Mouse (Mus musculus) Patski (cell line): ENCODE data around the gene Tfam. TPM values are rescaled to one million over a fixed set of nuclear protein-coding genes. Genes with fewer than 3 reads are reported as not detected.

ENCODE experiments used
- ATAC-seq: fragments of 100-300 bp; one replicate; pipeline ENCODE4 v1.8.0; 2021
- CTCF ChIA-PET: fragments of 350-600 bp; sonication (Branson Sonifier 250); formaldehyde crosslinking; loops from one replicate; lab custom pipeline; 2022; ENCODE audit warnings: inconsistent platforms; lab: Charles Lee
- POLR2A ChIA-PET: fragments of 350-600 bp; sonication (Branson Sonifier 250); formaldehyde crosslinking; loops from one replicate; lab custom pipeline; 2022; ENCODE audit warnings: antibody characterized with exemption, inconsistent platforms; lab: Charles Lee
- DNase-seq: peaks from one replicate; pipeline ENCODE4 v3.0.0-alpha.2; 2011; ENCODE audit warnings: low read depth, low spot score
- H3K27me3 ChIP-seq: fragments of 371-371 bp; one replicate; pipeline ENCODE4 v1.5.1; 2021
- CTCF ChIP-seq: fragments of 100-300 bp; IDR thresholded peaks from one replicate; pipeline ENCODE4 v1.5.1; 2021
- in situ Hi-C: fragments of 300-500 bp; cut with MboI; formaldehyde crosslinking; loops from 3 replicates; pipeline ENCODE4 v1.11.1; 2018; ENCODE audit warnings: low pct_unique_long_range_greater_than_20kb, mixed read lengths
- polyA plus RNA-seq: library from polyadenylated mRNA; unstranded; gene quantifications from one replicate; pipeline ENCODE4 v1.2.3, GENCODE M21; 2021

The Tfam gene
- polyA plus RNA-seq, 1 experiment from 2014 or later: 75.9 TPM

DNA sequence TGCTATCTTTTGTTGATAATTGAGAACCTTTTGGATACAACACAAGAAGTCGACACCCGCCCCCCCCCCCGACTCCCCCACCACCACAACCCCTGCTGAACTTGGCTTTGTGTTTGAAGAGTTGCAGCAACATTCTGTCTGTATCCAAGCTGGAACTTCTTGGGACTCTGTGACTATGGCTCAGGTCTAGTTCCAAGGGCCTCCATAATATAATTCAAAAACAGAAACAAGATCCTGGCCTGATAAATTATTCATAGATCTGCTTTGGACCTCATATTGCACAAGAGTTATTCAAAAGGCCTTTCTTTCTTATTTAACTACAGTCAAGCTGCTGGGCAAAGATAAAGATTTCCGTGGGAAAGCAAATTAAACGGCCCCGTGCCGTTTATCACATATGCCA is 44.8 kb downstream of the Tfam start:
- no peaks in the 10 kb centered on the region for H3K27me3 ChIP-seq
- in situ Hi-C loops: no loop called here
- DNase-seq (no peak), ATAC-seq (no peak)
- POLR2A ChIA-PET: interaction anchor here (0.6 kb wide), 1 partner anchor 61 kb away, joined by 3 read pairs; no protein-coding TSS in a partner anchor
- CTCF ChIA-PET: interaction anchor here (0.8 kb wide), 1 partner anchor 26 kb away, joined by 3 read pairs; no protein-coding TSS in a partner anchor
- TF ChIP-seq CTCF: no peak

DNA sequence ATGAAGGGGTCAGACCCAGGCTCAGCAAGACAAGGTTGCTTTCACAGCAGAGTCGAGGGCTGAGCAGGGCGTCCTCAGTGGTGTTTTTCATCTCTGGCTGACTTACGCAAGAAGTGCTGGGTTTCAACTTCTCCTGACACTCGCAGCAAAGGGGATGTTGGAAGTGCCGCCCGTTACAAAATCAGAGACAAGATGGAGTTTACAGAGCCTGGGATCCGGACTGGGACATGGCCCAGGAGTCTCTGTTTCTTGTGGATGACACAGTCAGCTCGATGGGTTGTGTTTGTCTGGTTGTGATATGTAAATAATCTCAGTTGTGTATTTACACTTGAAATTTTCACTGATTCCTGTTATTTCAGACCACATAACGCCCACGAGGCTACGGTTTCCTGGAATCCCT is 45.2 kb downstream of the Tfam start:
- ChIA-PET POLR2A (interaction anchor here (0.6 kb wide), 1 partner anchor 61 kb away, joined by 3 read pairs; no protein-coding TSS in a partner anchor), CTCF (interaction anchor here (0.8 kb wide), 1 partner anchor 25 kb away, joined by 3 read pairs; no protein-coding TSS in a partner anchor)
- no peak for TF ChIP-seq CTCF
- DNase-seq (no peak), ATAC-seq (no peak)
- no peaks in the 10 kb centered on the region for H3K27me3 ChIP-seq
- in situ Hi-C loops: no loop called here

DNA sequence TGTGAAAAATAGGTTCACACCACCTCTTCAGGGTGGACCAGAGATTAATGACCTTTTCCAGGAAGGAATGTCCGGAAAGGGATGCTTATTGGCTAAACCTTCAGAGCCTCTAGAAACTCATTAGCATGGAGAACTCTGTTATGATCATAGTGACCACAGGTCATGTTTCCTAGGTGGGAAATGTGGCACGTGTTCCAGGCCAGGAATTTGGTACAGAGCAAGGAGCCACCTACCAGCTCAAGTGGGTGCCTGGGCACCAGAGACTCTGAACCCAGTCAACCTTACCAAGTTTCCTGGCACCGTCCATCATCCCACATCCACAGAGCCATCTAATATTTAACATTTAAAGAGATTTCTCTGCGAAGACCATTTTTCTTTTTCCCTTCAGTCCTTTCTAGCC is 49.4 kb downstream of the Tfam start:
- POLR2A ChIA-PET: interaction anchor here (0.6 kb wide), 1 partner anchor 344 kb away, joined by 3 read pairs; no protein-coding TSS in a partner anchor
- no peaks in the 10 kb centered on the region for H3K27me3 ChIP-seq
- in situ Hi-C loops: no loop called here
- CTCF ChIA-PET: no interaction called here
- TF ChIP-seq CTCF: no peak
- ATAC-seq (no peak), DNase-seq (no peak)

GRCm38 (mm10) chr10:71185059-71185458 is 53.0 kb downstream of the Tfam start:
- DNase-seq: no peak
- POLR2A ChIA-PET: interaction anchor here (1.0 kb wide), 1 partner anchor 22 kb away, joined by 3 read pairs; no protein-coding TSS in a partner anchor
- in situ Hi-C loops: no loop called here
- TF ChIP-seq CTCF: no peak
- CTCF ChIA-PET: no interaction called here
- H3K27me3 ChIP-seq: no peaks in the 10 kb centered on the region
- no peak for ATAC-seq

DNA sequence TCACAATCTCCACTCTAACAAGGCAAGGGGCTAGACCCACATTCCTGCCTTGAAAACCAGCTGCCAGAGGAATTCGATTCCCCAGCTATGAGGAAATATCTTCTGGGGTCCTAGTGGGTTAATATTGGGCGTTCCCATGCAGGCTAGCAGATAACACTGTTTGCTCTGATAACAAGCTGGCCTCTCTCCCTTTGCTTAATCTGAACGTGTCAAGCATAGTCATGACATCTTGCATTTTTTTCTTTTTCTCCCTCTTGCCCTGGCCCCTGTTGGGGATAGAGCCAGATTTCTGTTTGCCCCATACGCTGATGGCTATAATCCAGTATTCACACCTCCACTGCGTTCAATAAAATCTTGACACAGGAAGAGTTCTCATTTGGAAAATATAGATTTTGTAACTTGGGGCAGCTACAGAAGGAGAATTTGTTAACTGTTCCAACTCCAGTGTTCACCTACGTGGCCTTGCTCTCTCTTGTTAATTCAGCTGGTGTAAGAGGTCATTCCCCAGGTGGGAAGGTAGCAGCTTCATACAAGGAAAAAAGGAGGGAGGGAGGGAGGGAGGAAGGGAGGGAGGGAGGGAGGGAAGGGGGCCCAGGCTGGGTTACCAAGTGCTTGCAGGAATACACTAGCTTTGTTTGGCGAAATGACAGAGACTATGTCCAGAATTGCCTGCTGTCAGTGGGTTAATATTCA is 54.6 kb downstream of the Tfam start:
- ChIA-PET CTCF (no interaction called here), POLR2A (no interaction called here)
- ATAC-seq (no peak), DNase-seq (no peak)
- no peak for TF ChIP-seq CTCF
- in situ Hi-C loops: no loop called here
- H3K27me3 ChIP-seq: no peaks in the 10 kb centered on the region

DNA sequence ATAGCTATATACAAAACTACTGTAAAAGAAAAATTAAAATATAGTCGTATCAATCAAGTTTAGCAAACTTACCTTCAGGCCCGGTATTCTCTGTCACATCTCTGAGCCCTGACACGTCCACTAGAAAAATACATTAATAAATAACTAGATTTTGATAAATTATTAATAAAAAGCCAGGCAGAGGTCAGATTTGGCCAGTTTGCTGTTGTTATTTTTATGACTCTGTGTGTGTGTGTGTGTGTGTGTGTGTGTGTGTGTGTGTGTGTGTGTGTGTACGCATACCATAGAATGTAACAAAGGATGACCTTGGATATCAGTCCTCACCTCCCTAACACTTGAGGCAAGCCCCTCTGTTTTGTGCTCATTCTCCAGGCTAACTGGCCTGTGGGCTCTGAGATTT is 56.1 kb downstream of the Tfam start:
- DNase-seq: no peak
- H3K27me3 ChIP-seq: no peaks in the 10 kb centered on the region
- CTCF ChIA-PET: interaction anchor here (1.1 to 1.2 kb wide), 2 partner anchors 12 to 15 kb away, joined by 3 read pairs; no protein-coding TSS in a partner anchor
- in situ Hi-C loops: no loop called here
- no peak for TF ChIP-seq CTCF
- ATAC-seq: no peak
- POLR2A ChIA-PET: interaction anchor here (0.7 to 0.9 kb wide), 2 partner anchors 25 to 36 kb away, joined by 3 read pairs; no protein-coding TSS in a partner anchor

- ATAC-seq (no peak), DNase-seq (no peak)
- no peaks in the 10 kb centered on the region for H3K27me3 ChIP-seq
- in situ Hi-C loops: no loop called here
- POLR2A ChIA-PET: interaction anchor here (0.7 to 0.9 kb wide), 2 partner anchors 24 to 37 kb away, joined by 3 read pairs; no protein-coding TSS in a partner anchor
- CTCF ChIA-PET: interaction anchor here (0.9 to 1.2 kb wide), 4 partner anchors 11 to 66 kb away, joined by 3 read pairs; no protein-coding TSS in a partner anchor
- TF ChIP-seq CTCF: no peak
Observed at GRCm38 (mm10) chr10:71181091-71181490, 57.0 kb downstream of the Tfam start.

GRCm38 (mm10) chr10:71180057-71180456 is 58.0 kb downstream of the Tfam start:
- ATAC-seq (no peak), DNase-seq (no peak)
- ChIA-PET CTCF (no interaction called here), POLR2A (no interaction called here)
- in situ Hi-C loops: no loop called here
- peak; percentile 24 for TF ChIP-seq CTCF
- no peaks in the 10 kb centered on the region for H3K27me3 ChIP-seq

DNA sequence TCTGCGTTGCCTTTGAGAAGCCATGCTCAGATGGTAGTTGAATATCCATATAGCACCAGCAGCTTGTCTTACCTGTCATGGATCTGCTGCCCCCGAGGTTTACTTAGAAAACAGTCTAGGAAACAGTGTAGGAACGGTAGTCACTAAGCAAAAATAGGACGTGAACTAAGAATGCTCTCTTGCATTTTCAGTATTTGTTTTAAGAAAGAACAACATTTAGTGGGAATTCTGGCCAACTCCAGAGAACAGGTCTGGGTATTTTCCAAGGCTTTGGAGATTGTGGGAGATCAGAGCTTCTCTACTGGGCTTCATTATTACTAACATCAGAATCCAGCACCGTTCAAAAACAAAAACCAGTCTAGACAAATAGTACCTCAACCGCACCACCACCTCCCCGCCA is 60.9 kb downstream of the Tfam start:
- DNase-seq (no peak), ATAC-seq (no peak)
- no peak for TF ChIP-seq CTCF
- in situ Hi-C loops: no loop called here
- ChIA-PET CTCF (no interaction called here), POLR2A (no interaction called here)
- H3K27me3 ChIP-seq: no peaks in the 10 kb centered on the region

GRCm38 (mm10) chr10:71176341-71176740 is 61.7 kb downstream of the Tfam start:
- ChIA-PET POLR2A (no interaction called here), CTCF (interaction anchor here (0.6 kb wide), 1 partner anchor 60 kb away, joined by 3 read pairs; no protein-coding TSS in a partner anchor)
- ATAC-seq (no peak), DNase-seq (no peak)
- H3K27me3 ChIP-seq: no peaks in the 10 kb centered on the region
- TF ChIP-seq CTCF: no peak
- in situ Hi-C loops: no loop called here

Other genes with a start within 250 kb of the Tfam start
- 384 TPM for gene Bicc1, start 78.6 kb downstream of the Tfam start, polyA plus RNA-seq
- 53.4 TPM for gene Ube2d1, start 47.0 kb upstream of the Tfam start, polyA plus RNA-seq
- 137 TPM for gene Cisd1, start 106.7 kb upstream of the Tfam start, polyA plus RNA-seq
- gene Ipmk, start 109.5 kb upstream of the Tfam start, polyA plus RNA-seq: 73.9 TPM